Mouse (Mus musculus) left cerebral cortex, adult 11 months (tissue): ENCODE results near the gene Wap.
"Not testable (repeated sequence)": the region's sequence is repeated elsewhere in the genome, so short reads cannot be mapped to it uniquely, and the experiment has no call there.

Experiments used
- DNase-seq: peaks from one replicate; pipeline ENCODE4 v3.0.0; 2022; ENCODE audit warnings: low spot score

The Wap gene

DNA sequence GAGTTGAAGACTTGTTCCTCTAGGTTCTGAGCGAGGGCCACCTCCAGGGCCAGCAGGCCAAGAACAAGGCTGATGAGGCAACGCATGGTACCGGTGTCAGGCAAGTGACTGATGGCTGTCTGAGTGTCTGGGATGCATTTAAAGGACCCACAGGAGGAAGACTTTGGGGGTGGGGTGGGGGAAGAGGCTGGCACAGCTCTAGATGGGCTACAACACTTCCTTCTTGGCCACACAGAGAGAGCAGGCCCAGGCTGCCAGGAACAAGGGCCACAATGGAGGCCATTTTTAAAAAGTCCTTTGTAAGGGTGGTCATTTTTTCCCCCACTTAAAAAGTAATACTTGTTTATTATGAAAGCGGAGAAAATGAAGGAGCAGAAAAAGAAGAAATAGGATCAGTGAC lies at the start of gene Wap:
Gene Wap, minus strand, starts transcription at position 101 of the 400 bp plus-strand sequence.
- no peak for DNase-seq

- no peak for DNase-seq
These were observed 46.3 kb upstream of the Wap start for GRCm38 (mm10) chr11:6684741-6685140.

- no peak for DNase-seq
These were observed 42.0 kb upstream of the Wap start for GRCm38 (mm10) chr11:6680397-6680818.

DNA sequence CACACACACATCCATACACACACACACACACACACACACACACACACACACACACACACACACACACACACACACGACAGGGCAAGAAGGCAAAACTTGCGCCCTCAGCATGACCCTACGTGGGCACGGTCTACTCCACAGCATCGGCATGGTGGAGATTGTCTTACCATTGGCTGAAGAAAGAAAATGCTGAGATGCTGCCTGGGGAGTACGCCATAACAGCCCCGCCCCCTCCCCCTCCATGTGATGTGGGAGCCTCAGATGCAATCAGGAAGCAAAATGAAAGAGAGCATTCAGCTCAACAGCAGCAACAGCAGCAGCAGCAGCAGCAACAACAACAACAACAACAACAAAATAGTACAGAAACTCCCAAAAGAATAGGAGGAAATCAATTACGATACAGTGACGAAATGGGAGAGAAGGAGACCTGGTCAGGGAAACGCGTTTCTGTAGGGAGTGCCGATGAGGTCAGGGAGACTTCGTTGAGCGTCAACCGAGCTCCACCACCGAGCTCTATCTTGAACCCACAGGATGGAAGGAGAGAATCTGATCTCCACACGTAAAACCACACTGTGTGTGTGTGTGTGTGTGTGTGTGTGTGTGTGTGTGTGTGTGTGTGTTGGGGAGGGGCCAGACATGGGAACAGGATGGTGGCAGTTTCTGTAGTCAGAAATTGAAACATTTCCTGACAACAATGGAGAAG lies 41.4 kb upstream of the Wap start:
- DNase-seq = no peak

- no peak for DNase-seq
These were observed 39.1 kb upstream of the Wap start for GRCm38 (mm10) chr11:6677530-6677929.

DNA sequence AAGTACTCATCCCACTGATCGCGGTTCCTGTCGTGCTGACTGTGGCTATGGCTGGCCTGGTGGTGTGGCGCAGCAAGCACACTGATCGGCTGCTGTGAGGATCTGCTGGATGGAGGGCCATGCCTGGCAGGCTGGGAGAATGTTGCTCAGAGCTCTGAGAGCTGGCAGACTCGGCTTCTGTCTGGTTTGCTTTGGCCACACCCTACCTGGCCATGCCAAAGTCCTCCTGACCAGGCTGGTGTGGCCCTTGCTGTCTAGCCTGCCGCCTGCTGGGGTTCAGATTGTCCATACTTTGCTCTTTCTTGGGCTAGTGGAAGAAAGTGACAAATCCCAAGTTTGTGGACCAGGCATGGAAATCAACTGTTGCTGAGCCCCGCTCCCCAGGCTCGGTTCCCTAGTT lies 38.2 kb upstream of the Wap start:
- no peak for DNase-seq

DNA sequence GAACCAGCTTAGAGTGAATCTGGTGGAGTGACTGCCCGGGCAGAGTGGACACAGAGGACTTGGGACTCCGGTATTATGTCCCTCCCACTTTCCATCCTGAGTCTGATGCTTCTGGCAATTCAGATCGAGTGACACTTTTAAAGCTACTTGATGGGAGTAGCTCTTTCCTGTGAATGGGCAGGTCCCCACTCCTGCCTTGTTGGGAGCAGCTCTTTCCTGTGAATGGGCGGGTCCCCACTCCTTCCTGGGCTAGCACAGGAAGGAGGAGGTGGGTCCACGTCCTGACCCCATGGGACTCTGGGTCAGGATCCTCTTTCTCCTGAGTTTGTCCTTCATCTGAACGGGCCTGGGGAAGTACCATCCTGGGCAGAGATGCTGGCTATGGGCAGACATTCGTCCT lies 37.0 kb upstream of the Wap start:
- no peak for DNase-seq

- DNase-seq = no peak
These were observed 36.3 kb upstream of the Wap start for GRCm38 (mm10) chr11:6674701-6675100.

DNA sequence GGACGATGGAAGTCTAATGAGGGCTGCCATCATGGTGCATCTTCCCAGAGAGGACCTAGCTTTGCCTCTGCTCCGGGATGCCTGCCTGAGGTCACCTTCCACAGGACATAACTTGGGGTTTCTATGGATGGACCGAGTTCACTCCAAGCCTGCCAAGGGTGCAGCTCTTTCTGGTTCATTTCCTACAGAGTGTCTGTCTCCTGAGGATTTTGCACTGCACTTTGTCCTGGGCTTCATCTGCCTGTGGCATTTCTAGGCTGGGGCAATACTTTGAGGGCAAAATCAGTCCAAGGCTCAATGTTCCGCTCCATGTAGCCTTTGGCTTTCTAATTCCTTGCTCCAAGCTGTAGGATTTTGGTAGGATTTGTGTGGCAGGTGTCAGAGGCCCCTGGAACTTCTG lies 32.4 kb upstream of the Wap start:
- no peak for DNase-seq

DNA sequence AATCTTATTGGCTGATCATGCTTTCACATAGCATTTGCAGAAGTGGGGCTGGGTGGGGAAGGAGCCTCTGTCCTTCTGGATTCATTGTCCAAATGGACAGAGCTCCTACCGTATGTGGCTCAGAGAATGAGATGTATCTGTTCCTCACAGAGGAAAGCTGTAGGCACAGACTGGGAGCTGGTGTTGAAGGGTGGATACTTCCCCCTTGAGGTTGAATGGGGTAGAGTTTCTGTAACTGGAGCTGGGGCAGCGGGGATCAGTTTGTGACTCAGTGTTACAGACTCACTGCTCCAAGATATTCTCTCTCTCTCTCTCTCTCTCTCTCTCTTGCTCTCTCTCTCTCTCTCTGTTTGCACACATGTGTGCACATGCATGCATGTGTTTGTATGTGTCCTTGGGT lies 31.6 kb upstream of the Wap start:
- no peak for DNase-seq

GRCm38 (mm10) chr11:6669041-6669440 lies 30.6 kb upstream of the Wap start:
- DNase-seq = no peak

- DNase-seq = no peak
These were observed 28.2 kb upstream of the Wap start for GRCm38 (mm10) chr11:6666634-6667033.

- no peak for DNase-seq
These were observed 22.8 kb upstream of the Wap start for GRCm38 (mm10) chr11:6661206-6661605.

- DNase-seq = no peak
These were observed 19.8 kb upstream of the Wap start, which contains the start of gene Ramp3 for GRCm38 (mm10) chr11:6658271-6658670. Gene Ramp3, plus strand, starts transcription at chr11:6658521.

- DNase-seq = peak; percentile 65
These were observed 16.5 kb upstream of the Wap start for GRCm38 (mm10) chr11:6654903-6655302.

DNA sequence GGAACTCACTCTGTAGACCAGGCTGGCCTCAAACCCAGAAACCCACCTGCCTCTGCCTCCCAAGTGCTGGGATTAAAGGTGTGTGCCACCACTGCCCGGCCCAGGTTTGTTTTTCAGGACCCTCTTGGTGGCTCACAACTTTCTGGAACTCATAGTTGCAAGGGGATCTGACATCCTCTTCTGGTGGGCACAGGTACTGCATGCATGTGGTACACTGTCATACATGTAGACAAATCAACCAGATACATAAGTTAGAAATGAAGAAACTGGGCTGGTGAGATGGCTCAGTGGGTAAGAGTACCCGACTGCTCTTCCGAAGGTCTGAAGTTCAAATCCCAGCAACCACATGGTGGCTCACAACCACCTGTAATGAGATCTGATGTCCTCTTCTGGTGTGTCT lies 14.5 kb upstream of the Wap start:
- not testable (repeated sequence) for DNase-seq

GRCm38 (mm10) chr11:6650519-6650918 lies 12.1 kb upstream of the Wap start:
- no peak for DNase-seq

DNA sequence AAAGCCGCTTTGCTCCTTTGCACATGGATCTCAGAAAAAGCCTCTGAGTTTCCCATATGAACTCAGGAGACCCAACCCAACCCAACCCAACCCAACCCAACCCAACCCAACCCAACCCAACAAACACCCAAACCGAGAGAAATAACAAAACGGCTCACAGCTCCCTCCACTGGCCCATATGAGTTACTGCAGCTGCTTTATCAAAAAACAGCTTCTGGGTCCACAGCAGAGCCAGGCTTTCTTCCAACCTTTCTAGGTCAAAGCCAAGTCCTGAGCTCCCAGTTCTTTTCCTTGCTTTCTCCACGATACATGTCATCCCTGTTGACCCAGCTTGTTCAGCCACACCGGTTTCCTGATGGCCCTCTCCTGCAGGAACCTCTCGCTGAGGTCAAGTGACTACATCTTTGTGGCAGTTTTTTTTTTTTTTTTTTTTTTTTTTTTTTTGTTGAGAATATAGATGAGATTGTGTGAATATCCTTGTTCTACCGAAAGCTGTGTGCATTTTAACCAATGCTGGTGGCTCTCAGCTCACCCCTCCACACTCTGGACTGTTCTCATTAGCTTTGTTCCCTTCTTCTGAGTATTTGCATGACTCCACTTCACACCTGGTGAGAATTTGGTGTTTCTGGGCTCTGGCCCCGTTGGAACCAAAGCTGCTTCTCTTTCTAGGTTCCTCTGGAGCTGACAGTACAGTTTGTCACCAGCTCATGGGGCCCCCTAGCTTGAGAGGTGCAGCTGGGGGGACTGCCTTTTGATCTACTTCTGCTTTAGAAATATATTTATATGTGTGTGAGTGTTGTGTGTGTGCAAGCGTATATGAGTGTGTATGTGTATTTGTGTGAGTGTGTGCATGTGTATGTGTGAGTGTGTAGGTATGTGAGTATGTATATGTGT lies 9.6 kb upstream of the Wap start:
- no peak for DNase-seq

- no peak for DNase-seq
These were observed 6.1 kb upstream of the Wap start for GRCm38 (mm10) chr11:6644566-6644965.

DNA sequence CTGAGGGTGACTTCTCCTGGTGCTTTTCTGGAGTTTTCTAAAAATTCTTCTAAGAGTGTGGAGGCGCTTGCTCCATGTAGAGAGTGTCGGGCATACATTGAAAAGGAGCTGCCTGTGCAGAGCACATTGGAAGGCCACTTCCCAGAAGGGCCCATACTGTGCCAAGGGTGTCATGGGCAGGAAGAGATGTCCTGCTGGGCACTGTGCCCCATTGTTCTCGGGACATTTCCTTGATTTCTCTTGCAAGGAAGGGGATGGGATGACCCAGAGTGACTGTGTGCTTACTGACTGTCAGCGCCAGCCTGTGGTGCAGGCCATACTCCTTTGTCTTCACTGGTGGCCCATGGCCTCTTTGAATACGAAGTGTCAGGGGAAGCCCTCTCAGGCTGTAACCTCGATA lies 635 bp upstream of the Wap start:
- no peak for DNase-seq

DNA sequence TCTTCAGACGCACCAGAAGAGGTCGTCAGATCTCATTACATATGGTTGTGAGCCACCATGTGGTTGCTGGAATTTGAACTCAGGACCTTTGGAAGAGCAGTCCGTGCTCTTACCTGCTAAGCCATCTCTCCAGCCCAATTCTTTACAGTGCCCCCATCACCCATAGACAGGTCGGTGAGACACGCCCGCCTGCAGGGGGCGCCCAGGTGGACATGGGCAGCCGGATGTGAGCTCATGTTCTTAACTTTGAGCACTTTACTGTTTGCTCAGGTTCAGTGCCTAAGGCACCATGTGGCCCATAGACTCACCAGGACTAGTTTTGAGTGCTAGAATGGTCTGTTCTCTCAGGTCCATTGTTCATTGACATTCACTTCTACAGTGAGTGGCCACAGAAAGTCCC lies 2.3 kb downstream of the Wap start:
- DNase-seq = no peak

DNA sequence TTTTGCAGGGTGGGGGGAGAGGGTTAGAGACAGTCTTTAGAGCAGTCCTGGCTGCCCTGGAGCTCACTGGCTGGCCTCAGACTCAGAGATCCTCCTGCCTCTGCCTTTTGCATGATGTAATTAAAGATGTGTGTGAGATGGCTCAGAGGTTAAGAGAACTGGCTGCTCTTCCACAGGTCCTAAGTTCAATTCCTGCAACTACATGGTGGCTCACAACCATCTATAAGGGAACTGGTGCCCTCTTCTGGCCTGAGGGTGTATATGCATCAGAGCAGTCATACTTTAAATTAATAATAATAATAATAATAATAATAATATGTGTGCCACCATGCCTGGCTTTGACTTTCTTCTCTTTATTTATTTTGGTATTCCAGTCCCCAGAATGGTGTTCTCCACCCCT lies 8.8 kb downstream of the Wap start:
- no peak for DNase-seq

GRCm38 (mm10) chr11:6628568-6628967 lies 9.9 kb downstream of the Wap start:
- no peak for DNase-seq
